Mouse (Mus musculus) right cerebral cortex, adult 18-20 months (tissue): ENCODE measurements around the gene Noa1.

ENCODE experiments used
- DNase-seq: peaks from one replicate; pipeline ENCODE4 v3.0.0; 2022; ENCODE audit warnings: mixed read lengths

The Noa1 gene

DNA sequence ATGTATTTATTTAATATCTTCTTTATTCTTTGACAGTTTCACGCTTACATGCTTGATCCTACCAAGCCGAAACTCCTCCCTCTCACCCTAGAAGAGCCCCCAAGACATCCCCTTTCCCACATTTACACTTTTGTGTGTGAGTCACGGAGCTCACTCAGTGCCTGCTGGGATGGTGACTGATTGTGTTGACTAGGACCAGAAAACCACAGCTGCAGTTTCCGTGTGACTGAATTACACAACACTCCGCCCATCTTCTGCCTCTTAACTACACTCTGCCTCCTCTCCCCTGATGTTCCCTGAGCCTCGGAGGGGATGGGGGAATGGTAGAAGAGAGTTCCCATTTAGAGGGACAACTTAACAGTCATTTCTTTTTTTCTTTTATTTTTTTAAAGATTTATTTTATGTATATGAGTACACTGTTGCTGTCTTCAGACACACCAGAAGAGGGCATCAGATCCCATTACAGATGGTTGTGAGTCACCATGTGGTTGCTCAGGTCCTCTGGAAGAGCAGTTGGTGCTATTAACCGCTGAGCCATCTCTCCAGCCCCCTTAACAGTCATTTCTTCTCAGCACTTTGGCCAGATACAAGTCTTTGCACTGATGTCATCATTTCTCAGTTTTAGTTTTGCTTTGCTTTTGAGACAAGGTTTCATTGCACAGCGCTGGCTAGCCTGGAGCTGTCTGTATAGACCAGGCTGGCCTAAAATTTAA, 57.6 kb downstream of the Noa1 start:
- DNase-seq = no peak

DNA sequence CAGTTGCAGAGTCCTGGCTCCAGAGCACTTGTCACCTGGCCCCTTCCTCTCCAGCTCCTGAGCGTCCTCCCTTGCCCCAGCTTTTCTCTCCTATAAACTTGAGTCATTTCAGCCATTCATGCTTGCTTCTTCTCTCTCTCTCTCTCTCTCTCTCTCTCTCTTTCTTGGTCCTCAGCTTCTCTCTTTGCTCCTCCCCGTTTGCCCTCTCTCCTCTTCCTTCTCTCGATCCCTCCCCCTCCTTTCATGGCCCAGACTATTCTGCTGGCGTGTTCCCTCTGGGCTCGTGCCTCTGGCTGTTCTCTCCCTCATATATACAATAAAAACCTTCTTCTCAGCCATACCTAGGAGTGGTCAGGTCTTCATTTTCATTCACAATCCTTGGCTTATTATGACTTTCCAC, 58.2 kb downstream of the Noa1 start:
- no peak for DNase-seq

DNA sequence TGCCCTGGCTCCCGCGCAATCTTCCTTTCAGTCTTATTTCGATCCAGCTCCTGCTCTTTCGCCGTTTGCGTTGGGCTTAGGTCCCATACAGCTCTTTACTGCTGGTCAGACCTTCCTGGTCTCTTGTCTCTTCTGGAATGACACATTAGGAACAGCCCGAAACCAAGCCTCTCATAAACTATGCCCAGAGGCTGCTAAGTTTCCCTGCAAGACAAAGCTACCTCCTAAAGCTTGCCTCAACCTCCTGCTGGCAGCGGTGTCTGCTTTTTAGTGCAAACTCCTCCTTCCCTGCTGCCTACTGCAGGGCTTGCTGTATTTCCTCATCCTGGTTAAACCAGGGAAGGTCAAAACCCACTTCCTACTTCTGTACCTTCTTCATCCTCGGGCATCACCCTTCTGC, 59.8 kb downstream of the Noa1 start:
- no peak for DNase-seq

DNA sequence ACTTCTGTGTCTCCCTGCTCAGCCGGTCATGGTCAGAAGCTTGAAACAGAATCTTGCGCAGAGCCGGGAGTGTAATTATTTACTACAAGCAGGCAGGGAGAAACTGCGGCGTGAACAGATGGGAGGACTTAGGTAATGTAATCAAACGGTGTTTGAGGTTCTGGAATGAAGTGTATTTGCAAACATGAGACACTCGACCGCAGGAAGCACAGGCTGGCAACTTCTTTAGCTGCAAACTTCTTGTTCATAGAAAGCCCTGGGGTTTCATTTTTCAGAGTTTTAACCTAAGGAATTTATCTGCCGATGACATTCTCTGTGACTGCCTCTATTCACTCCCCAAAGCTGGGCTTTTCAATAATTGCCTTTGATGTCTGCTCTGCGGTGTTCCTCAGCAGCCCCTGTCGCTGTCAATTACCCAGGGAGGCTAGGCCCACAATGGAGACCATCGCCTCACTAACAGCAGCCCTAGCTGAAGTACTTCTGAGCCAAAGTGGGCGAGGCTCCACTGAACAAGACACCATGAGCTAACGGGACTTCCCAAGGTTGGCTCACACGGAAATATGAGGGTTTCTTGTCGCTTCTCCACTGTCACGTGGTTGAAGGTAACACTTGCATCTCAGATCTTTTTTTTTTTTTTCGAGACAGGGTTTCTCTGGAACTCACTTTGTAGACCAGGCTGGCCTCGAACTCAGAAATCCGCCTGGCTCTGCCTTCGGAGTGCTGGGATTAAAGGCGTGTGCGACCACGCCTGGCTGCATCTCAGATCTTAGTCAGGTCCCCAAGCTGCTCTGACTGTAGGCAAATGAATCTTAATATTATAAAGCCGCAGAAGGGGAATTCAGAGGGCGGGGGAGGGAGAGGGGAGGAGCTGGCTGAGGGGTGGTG, 63.9 kb downstream of the Noa1 start:
- no peak for DNase-seq

DNA sequence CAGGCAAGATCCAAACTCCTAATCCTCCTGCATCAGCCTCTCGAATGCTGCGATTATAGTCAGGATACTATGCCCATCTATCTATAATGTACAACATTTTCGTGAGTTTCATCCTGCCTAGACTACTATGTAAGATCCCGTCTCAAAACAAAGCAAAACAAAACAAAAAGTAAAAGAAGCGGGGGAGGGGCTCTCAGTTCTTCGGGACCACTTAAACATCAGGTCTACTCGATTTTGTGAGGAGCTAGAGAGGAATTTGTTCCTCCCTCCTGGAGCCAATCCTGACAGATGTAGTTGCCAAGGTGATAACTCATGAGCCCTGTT, 64.5 kb downstream of the Noa1 start:
- no peak for DNase-seq

DNA sequence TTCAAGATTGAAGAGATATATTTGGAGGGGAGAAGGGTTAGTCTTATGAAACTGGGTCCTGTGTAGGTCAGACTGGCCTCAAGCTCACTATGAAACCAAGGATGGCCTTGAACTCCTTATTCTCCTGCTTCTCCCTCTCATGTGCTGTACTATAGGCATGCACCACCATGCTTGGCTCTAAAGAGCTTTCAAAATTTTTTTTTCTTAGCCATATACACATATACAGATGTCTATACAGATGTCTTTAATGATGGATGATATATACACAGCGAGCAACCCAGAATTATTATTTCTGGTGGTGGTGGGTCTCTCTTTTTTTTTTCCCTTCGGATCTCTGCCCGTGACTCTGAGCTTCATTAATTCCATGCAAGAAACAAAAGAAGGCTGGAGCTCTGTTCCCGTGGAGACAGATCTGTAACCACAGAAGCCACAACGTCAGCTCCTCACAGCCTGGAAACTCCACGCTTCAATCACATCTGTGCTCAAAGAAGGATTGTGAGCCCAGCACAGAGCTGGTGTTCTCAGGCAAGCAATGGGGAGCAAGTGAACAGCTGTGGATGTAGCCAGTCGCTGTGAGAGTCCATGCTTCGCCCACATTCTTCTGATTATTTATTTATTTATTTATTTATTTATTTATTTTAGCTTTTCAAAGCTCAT, 65.4 kb downstream of the Noa1 start:
- DNase-seq = no peak
